Mouse (Mus musculus): ENCODE results near the gene Apip. TPM values are rescaled to one million over a fixed set of nuclear protein-coding genes. Genes with fewer than 3 reads are reported as not detected.
A peak's percentile ranks its signal among the peaks of the same experiment; 100 is the strongest.

Apip gene
- polyA plus RNA-seq (2012; rRNA removed), result 34.1 and 35.2 TPM in 2 replicates

DNA sequence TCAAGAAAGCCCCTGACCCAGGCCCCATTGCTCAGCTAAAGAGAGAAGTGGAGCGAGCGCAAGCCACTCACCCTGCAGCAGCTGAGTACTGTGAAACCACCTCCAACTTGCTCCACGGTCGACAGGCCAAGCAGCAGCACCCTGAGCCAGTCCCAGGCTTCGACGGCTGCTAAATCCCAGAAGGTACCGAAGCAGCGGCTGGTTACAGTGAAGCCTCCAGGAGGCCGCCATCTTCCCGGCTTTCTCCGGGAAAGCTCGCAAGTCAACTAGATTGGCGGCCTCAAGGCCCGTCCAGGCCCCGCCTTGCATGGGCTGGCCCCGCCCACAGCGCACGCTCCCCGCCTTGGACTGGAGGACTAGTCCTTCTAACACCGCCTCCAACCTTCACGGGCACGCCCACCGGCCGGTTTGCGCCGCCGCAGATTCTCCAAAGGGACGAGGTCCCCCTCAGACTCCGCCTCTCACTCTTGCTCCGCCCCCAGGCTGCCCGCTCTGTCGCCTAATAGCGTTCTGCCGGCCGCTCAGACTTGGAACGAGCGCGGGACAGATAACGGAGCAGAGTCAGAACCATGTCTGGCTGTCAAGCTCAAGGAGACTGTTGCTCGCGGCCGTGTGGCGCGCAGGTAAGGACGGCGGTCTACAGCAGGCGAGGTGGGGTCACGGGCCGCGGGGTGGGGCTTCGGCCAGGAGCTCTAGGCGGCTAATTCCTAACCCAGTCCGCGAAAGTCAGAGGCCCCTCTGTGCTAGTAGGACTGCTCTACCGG is at the start of gene Apip, which contains the start of gene Pdhx:
TSS of gene Apip (plus strand) at position 457 of the 764 bp plus-strand sequence.
TSS of gene Pdhx (minus strand) at position 295 of the 764 bp plus-strand sequence.
- peak; percentile 98 for DNase-seq (ENCODE audit: low spot score)

DNA sequence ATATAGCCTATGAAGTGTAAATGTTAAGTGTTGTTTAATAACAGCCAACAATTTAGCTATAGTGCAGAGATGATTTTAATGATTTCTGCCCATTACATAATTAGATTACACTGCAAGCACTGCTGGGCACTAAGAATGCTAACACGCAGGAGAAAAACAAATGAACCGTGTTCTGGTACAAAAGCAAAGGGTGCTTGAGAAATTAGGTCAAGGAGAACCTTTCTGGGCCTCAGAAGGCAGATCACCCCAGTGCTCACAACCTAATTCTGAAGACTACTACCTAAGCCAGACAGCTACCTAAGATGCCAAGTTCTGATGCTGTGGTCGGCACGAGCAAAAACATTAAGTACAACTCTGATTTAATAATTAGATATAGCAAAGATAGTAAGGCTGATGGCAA is 35.6 kb upstream of the Apip start:
- DNase-seq (ENCODE audit: low spot score), result no peak

DNA sequence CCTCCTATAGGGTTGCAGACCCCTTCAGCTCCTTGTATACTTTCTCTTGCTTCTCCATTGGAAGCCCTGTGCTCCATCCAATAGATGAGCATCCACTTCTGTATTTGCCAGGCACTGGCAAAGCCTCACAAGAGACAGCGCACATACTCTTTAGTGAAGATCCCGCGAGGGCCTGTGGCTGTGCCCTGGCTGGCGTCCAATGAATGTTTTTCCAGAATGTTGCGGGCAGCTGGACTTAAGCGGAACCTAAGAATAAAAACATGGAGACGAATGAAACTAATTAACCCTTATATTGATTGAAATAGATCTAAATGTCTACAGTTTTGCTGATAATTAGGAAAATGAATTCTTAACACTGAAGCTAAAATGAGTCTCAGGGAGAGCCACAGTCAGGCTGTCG is 32.6 kb upstream of the Apip start:
- no peak for DNase-seq (ENCODE audit: low spot score)

DNA sequence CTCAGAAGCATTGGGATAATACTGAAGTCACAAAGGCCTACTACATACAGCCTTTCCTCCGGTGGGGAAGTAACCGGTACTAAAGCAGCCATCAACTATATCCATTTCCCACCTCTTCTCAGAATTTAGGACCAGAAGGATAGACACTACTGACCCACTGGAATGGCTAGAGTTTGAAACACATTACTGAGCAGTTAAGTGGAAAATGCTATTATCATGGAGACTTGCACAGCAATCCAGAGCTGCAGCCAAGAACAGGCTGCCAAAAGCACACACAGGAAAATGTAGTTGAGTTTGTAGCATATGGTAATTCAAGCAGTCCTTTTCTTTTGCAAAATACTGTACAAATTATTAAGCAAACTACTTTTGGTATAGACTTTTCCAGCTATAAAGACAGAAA is 28.2 kb upstream of the Apip start:
- DNase-seq (ENCODE audit: low spot score), result no peak

DNA sequence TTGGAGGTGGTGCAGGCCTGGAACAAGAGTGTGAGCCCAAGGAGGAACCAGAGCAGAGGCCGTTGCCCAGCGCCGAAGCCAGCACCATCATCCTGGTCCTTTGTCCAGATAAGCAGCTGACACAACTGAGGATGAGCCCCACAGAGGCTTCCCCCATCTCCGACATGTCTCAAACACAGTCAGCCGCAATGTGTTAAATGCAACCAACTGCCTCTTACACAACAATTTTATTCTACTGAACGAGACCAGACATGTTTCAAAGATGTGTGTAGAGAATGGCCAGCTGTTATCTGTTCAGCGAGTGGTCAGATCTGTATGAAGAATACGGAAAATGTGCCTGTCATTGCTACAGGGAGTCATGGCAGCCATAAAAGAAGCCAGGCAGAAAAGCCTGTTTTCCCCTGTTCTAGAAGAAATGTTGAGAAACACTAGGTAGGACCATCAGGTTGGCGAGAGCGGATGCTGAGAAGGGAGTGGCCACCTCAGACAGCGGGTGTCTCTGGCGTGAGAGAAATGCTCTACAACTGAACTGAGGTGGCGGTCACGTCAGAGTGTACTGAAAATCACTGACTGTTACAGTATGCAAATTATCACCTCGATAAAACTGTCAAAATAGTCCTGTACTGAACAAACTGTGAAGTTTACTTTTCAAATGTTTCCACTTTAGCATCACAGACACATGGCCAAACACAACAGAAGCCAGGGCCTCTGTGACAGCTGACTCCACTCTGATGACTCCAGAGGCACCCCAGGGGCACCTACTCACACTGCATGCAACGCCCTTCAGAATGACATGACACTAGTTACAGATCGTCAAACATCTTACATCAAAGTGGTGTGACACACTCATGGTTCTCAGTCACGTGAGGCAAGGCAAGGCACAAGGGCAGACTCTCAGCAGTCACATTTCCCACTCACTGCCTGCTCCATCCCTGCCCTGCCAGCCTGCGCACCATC is 21.3 kb upstream of the Apip start:
- DNase-seq (ENCODE audit: low spot score), result no peak

DNA sequence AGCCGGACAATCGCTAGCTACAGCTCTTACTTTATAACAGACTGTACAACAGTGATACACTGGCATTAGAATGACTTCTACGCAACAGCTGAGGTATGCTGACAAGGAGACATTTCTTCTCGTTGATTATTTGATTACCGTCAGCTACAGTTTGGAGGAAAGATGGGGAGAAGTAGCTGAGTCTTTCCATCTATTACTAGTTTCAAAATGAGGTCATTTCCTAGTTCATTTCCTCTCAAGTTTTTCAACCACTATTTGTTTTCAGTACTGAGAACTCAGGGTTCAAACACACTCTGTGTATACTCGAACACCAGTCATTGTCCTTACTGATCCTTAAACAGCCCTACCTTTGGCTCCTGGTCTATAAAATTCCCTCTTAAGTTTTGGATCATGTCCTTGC is 17.7 kb upstream of the Apip start:
- no peak for DNase-seq (ENCODE audit: low spot score)

DNA sequence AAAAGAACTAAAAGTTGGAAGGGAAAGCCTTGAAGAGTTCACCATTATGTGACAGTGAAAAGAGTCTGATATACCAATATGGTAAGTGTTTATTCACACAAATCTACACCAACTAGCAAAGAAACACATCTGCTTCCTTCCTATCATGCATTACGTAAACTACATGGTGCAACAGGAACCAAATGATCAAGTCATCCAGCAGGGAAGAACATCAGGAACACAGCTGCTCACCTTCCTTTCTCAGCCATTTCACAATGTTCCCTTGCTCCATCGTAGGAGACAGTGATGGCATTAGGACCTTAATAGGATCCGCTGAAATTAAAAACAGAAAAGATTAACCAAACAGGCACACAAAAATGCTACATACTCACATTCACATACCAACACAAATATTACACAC is 15.2 kb upstream of the Apip start:
- DNase-seq (ENCODE audit: low spot score), result no peak

DNA sequence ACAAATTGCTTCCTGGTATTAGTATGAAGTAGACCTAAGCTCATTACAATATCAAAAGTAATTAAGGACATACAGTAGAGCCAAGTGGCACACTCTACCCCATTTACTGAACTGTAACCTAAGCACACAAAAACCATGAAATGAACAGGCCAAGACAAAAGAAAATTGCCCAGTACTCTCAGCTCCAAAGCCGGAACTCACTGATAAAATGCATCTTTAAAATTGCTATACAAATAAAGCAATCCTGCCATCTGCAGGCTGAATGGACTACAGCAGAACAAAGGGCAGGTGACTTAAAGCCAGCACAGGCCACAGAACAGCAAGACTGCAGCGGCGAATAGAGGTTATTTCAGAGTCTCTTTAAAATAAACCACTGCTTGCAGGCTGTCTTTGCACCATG is 10.6 kb upstream of the Apip start:
- DNase-seq (ENCODE audit: low spot score), result no peak

DNA sequence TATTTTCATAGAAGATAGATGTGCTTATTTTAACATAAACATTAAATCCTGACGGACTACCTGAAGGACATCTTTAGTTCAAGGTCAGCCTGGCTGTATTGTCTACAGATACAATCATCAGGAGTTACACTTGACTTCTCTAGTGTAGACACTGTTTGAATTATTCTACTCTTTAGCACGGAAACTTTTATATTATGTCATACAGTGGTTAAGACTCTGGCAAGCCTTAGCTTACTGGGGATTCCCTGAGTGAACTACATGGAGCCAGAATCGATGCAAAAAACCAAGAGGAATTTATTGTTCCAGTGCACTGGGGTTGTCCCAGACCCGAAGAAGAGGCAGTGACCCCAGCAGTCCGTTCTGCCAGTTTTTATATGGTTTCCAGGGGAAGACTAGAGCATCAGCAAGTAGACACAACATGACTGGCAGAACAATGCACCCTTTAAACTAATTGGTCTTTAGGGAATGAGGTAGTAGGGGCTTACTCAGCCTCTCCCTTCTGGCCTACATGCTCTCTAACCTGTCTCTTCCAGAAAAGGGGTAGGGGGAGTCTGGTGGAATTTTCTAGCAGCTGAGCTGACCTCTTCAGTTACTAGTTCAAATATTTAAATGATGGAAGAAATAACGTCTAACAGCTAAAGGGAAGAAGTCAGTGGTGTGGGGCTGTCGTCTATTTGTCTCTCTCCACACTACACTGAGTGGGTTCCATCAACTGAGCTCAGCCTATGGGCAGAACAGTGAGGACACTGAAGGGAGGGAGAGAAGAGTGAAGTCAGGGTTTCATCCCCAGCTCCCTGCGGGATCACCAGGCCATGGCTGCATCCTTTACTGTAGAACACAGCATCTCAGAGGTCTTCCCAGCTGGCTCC is 6.6 kb upstream of the Apip start:
- DNase-seq (ENCODE audit: low spot score), result no peak

DNA sequence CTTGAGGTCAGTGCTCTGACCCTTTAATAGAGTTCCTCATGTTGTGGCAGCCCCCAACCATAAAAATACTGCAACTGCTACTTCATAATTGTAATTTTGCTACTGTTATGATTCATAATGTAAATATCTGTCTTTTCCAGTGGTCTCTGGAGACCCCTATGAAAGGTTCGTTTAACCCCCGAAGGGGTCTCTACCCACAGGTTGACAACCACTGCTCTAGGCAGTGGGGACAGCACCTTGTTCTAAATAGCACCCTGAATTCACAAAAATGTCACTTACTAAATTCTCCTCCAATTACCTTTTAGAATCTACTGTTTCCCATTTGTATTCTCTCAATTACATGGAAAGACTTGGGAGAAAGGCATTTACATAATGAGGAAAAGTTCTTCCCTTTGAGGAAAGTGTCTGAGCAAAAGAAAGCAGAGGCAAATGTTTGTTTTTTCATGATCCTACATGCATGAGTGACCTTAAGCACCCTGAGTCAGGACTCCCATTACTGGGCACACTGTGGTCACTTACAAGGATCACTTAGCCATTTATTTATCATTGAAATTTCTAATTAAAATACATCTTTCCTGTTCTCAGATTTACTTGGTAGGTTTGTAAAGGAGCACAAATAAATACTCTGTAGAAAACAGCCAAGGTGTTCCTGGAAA is 5.8 kb upstream of the Apip start:
- DNase-seq (ENCODE audit: low spot score), result no peak

DNA sequence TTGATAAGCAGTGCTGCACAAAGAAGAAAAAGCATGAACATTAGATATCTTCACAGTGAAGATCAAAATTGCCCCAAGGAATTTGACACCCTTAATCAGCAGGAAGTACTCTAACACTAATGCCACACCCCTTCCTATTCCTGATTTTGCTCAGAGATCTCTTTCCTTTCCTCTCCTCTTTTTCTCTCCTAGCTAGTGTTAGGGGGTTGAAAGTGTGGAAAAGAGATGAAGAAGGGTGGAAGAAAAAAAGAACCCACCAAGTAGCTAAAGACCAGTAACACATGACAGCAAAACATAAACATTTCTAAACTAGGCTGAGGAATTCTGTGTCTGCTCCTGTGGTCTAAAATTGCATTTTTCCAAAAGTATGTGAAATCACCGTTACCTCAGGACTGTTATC is 4.9 kb upstream of the Apip start:
- DNase-seq (ENCODE audit: low spot score), result no peak

DNA sequence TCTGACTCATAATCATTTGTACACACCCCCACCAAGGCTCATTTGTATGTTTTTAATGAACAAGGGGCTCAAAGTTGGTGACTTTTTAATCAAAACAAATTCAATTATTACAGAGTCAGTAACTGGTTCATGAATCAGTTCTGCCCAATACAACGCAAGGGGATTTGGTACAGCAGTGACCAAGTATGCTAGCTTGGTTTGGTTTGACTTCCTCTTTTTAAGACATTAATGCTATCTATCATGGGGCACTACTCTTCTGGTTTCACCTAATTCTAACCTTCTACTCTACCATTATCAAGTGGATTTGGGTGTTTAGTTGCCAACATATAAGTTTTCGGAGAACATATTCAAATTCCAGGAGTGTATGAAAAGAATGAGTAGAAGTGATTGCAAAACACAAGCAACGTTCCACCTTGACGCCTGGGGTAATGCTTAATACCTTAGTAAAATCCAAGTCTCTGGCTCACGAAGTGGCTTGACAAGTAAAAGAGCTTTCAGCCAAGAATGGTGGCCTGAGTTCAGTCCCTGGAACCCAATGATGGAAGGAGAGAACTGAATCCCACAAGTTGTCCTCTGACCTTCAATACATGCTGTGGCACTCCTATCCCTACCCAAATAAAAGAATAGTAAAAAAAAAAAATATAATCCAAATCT is 3.6 kb upstream of the Apip start:
- DNase-seq (ENCODE audit: low spot score), result no peak

DNA sequence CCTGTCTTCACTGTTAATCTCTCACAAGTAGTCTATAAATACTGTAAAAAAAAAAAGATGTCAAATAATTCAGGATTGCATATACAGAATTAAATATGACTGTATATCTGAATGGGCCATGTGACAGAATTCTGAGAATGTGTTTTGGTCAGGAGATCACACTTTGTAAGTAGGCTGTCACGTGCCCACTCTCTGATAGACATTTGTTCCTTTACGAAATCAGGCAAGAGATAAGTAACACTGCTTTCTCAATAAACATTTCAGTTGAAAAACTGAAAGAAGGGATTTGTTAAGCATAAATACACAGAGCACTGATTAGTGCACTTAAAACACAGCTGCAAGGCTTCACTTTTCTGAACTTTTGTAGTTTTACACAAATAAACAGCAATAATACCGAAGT is 2.9 kb upstream of the Apip start:
- no peak for DNase-seq (ENCODE audit: low spot score)

DNA sequence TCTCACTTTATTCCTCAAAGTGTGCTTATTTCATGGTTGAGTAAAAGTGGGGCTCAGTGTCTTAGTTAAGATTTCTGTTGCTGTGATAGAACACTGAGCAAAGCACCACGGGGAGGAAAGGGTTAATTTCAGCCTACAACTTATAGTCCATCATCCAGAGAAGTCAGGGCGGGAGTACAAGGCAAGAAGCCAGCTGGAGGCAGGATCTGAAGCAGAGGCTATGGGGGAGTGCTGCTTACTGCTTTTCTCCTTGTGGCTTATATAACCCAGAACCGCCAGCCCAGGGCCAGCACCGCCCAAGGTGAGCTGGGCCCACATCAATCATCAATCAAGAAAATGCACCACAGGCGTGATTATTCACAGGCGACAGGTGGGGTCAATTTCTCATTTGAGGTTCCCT is 7.6 kb downstream of the Apip start:
- DNase-seq (ENCODE audit: low spot score), result no peak

DNA sequence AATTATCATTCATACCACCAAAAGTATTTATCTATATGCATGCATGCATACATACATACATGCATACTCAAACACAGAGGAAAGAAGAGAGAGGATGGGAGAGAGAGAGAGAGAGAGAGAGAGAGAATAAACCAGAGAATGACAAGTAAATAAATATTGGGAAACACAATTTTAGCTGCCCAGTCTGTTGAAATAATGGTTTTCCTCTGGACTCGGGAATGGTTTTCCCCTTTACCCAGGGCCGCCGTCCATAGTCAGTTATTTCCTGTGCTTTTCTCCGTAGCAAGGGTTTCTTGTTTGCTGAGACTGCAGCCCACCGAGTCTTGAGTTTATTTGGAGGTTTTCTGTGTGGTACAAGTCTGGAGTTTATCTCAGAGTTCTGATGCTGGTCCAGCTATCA is 8.2 kb downstream of the Apip start:
- no peak for DNase-seq (ENCODE audit: low spot score)

DNA sequence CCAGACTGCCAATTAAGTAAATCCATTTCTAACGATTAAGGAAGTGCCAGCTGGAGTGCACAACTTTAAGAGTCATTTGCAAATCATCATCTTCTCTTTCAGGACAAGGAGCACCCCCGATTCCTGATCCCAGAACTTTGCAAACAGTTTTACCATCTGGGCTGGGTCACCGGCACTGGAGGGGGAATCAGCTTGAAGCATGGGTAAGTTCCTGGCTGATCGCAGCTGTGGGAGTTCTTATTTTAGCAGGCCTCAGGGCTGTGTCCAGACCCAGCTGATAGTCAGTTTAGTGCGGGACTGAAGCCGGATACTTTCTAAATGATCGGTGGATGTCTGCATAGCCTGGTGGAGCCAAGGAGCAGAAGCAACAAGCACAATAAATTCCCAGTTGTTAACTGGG is 9.4 kb downstream of the Apip start:
- DNase-seq (ENCODE audit: low spot score), result no peak

DNA sequence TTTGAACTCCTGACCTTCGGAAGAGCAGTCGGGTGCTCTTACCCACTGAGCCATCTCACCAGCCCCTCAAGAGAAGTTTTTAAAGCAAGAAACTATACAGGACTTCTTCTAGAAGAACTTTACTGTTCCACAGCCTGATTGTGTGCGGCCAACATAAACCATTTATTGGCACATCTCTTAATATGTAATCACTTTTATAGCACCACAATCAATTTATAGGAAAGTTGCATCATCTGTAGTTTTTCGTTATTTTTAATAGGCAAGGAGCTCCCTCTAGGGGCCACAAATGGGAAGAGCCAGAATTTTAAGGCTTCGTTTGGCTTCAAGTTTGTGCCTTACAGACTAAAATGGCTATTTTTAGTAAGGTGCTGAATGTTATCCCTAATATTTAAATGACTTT is 11.0 kb downstream of the Apip start:
- no peak for DNase-seq (ENCODE audit: low spot score)

DNA sequence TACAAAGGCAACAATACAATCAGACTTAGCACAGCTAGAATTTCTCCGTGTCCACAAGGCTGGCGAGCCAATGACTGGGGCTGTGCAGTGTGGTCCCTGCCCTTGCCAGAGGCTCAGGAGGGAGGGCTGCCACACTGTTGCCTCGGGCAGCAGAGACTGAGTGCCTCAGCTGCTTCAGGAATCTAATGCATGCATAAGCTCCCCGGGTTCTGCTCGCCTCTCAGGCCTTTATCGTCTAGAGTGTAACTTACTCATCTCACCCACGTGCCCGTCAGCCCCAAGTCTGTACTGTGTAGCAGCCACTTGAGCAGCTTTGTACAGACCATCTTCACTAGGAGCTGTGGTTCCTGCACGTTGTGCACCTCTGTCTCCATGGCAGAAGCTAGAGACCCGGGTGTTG is 12.2 kb downstream of the Apip start:
- DNase-seq (ENCODE audit: low spot score), result no peak

DNA sequence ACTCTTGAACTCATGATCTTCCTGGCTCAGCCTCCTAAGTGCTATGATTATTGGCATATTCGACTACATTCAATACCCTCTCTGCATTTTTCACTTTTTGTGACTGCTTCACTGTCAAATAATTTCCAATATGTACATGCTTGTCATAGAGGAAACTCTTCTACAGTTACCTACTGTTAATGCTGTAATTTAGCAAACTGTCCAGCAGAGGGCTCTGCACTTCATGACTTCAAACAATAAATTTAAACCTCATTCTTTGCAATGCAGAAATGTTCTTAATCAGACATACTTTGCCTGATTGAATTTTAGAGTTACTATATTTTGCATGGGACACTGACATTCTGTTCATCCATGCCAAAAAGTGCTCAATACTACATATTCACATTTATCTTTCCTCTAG is 13.0 kb downstream of the Apip start:
- DNase-seq (ENCODE audit: low spot score), result no peak

DNA sequence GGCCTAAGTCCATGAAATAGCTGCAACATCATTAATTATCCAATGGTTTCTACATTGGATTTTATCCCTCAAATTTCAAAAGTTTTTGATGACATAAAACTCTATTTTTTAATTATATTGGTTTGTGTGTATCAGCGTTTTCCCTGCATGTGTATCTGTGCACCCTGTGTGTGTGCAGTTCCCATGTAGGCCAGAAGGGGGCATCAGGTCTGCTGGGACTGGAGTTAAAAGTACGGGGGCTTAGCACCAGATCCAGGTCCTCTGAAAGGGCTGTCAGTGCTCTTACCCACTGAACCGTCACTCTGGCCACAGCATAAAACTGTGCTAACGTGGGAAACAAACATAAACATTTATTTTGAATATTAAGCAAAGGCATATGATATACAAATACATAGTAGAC is 14.6 kb downstream of the Apip start:
- DNase-seq (ENCODE audit: low spot score), result no peak

DNA sequence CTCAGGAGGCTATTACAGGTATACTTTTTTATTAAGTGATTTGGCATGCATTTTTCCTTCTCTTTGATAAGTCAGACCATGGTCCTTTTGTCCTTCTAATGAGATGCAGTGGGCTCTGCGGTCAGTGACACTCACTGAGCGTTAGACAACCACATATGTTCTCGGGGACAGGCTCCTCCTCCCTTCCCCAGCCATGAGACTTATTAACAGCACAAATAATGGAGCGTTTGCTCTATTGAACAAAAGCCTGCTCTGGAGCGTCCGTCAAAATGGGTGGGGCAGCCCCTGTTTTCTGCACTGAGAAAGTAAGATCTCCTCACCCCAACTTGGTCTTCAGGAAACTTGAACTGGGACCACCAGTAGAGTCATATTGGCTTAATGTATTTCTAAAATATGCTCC is 16.0 kb downstream of the Apip start:
- DNase-seq (ENCODE audit: low spot score), result no peak
